Comparison of ENCODE assay signal across 8 mouse cellular contexts in genomic region chr2:84758542-84759127, GRCm38 (mm10). TPM values are rescaled to one million over a fixed set of nuclear protein-coding genes. Genes with fewer than 3 reads are reported as not detected.
DNase-seq lines count a peak whose midpoint lies in the region; ATAC-seq lines count a peak whose summit lies in the region.

No protein-coding gene starts in this region.

- H3K4me1 ChIP-seq in forebrain, embryonic 16.5 days (replicated peaks; ENCODE audit: control insufficient read depth, insufficient read depth, low read length) = no peaks in the 10 kb centered on the region
- no peaks in the 10 kb centered on the region for H3K4me1 ChIP-seq in kidney, embryonic 14.5 days (ENCODE audit: control insufficient read depth, insufficient read depth, low read length)

- 2% methylated on average over 2 of the region's 2 CpGs for WGBS in forebrain, embryonic 16.5 days
- 1% methylated on average over 2 of the region's 2 CpGs for WGBS in kidney, embryonic 14.5 days

- H3K9ac ChIP-seq in forebrain, embryonic 16.5 days (replicated peaks; ENCODE audit: low read depth, low read length) = no peak overlapping the region
- no peak overlapping the region for H3K9ac ChIP-seq in kidney, embryonic 14.5 days (ENCODE audit: low read depth, low read length)

- peak; percentile 40 for DNase-seq in urinary bladder, postnatal 14 days (ENCODE audit: low spot score)
- DNase-seq in urinary bladder, postnatal 36 days (ENCODE audit: low spot score in 2 of 2) = no peak
- DNase-seq in cerebellum, adult 11 months = peak; percentile 39
- peak; percentile 72 for DNase-seq in lung, postnatal 25 days (ENCODE audit: low spot score)
- no peak for DNase-seq in urinary bladder, postnatal 25 days (ENCODE audit: low spot score)
- DNase-seq in thymus, adult 18-20 months = no peak

- no peak overlapping the region for H3K27ac ChIP-seq in forebrain, embryonic 16.5 days (ENCODE audit: low read length)
- no peak overlapping the region for H3K27ac ChIP-seq in kidney, embryonic 14.5 days (ENCODE audit: low read depth, low read length)

- peak; percentile 57 for ATAC-seq in forebrain, embryonic 16.5 days
- ATAC-seq in kidney, embryonic 14.5 days (ENCODE audit: low FRiP score, low TSS enrichment) = peak; percentile 61; the same call in 1 of the 2 replicates

- no peaks in the 10 kb centered on the region for H3K27me3 ChIP-seq in forebrain, embryonic 16.5 days (replicated peaks; ENCODE audit: control insufficient read depth, insufficient read depth, low read length)
- no peaks in the 10 kb centered on the region for H3K27me3 ChIP-seq in kidney, embryonic 14.5 days (ENCODE audit: control insufficient read depth, insufficient read depth, low read length)

- no peak overlapping the region for H3K4me3 ChIP-seq in forebrain, embryonic 16.5 days (replicated peaks; ENCODE audit: low read length)
- no peak overlapping the region for H3K4me3 ChIP-seq in kidney, embryonic 14.5 days (ENCODE audit: low read length)

- H3K36me3 ChIP-seq in forebrain, embryonic 16.5 days (ENCODE audit: control insufficient read depth, insufficient read depth) = no peaks in the 10 kb centered on the region
- H3K36me3 ChIP-seq in kidney, embryonic 14.5 days (ENCODE audit: control insufficient read depth, insufficient read depth, low read length) = no peaks in the 10 kb centered on the region

- H3K4me2 ChIP-seq in forebrain, embryonic 16.5 days (ENCODE audit: low read length) = no peak overlapping the region
- no peak overlapping the region for H3K4me2 ChIP-seq in kidney, embryonic 14.5 days (replicated peaks; ENCODE audit: low read depth, low read length)

- H3K9me3 ChIP-seq in forebrain, embryonic 16.5 days (ENCODE audit: control insufficient read depth, low read length) = no peaks in the 10 kb centered on the region
- H3K9me3 ChIP-seq in kidney, embryonic 14.5 days (ENCODE audit: control insufficient read depth, low read length) = no peaks in the 10 kb centered on the region

RNA-seq across cellular contexts. Expression of gene Gm19426, which starts 15.2 kb away (rescaled TPM):
- 3.9 and 4.9 TPM in 2 replicates for polyA plus RNA-seq in forebrain, embryonic 16.5 days (2015; fragmentation: Nextera tagmentation; extraction: Ambion mirVana)
- 5.6 and 14.9 TPM in 2 replicates for polyA plus RNA-seq in kidney, embryonic 14.5 days (2014; fragmentation: Nextera tagmentation; extraction: Ambion mirVana)

RNA-seq across cellular contexts. Expression of gene Serping1, which starts 16.6 kb away (rescaled TPM):
- 25.0 and 26.9 TPM in 2 replicates for polyA plus RNA-seq in forebrain, embryonic 16.5 days (2015; fragmentation: Nextera tagmentation; extraction: Ambion mirVana)
- polyA plus RNA-seq in kidney, embryonic 14.5 days (2014; fragmentation: Nextera tagmentation; extraction: Ambion mirVana) = 81.7 and 85.8 TPM in 2 replicates

RNA-seq across cellular contexts. Expression of gene Ypel4, which starts 24.8 kb away (rescaled TPM):
- polyA plus RNA-seq in forebrain, embryonic 16.5 days (2015; fragmentation: Nextera tagmentation; extraction: Ambion mirVana) = 21.8 and 24.7 TPM in 2 replicates
- polyA plus RNA-seq in kidney, embryonic 14.5 days (2014; fragmentation: Nextera tagmentation; extraction: Ambion mirVana) = 10.0 and 10.4 TPM in 2 replicates

RNA-seq across cellular contexts. Expression of gene Clp1, which starts 31.5 kb away (rescaled TPM):
- 28.1 and 28.8 TPM in 2 replicates for polyA plus RNA-seq in forebrain, embryonic 16.5 days (2015; fragmentation: Nextera tagmentation; extraction: Ambion mirVana)
- polyA plus RNA-seq in kidney, embryonic 14.5 days (2014; fragmentation: Nextera tagmentation; extraction: Ambion mirVana) = 33.2 and 34.5 TPM in 2 replicates

RNA-seq across cellular contexts. Expression of gene Ube2l6, which starts 40.0 kb away (rescaled TPM):
- polyA plus RNA-seq in forebrain, embryonic 16.5 days (2015; fragmentation: Nextera tagmentation; extraction: Ambion mirVana) = 21.2 and 28.1 TPM in 2 replicates
- polyA plus RNA-seq in kidney, embryonic 14.5 days (2014; fragmentation: Nextera tagmentation; extraction: Ambion mirVana) = 25.3 and 29.0 TPM in 2 replicates

Comparison
In these comparisons a context has a peak if more than half of its experiments do, and no peak if none do; other contexts are left out.
1. DNase-seq: peak in urinary bladder, postnatal 14 days (single experiment), cerebellum, adult 11 months (single experiment) and lung, postnatal 25 days (single experiment); none in urinary bladder, postnatal 36 days (0 of 2), urinary bladder, postnatal 25 days (single experiment) and thymus, adult 18-20 months (0 of 2).